Mouse (Mus musculus) cerebellum, postnatal 14 days (tissue): Measurements from ENCODE around the gene C1galt1.
A peak's percentile ranks its signal among the peaks of the same experiment; 100 is the strongest.

Experiments used
- DNase-seq, 2 experiments: peaks; one replicate each; pipeline ENCODE4 v3.0.0; 2021; ENCODE audit warnings: mixed read lengths in 2 of 2

Gene C1galt1

GRCm38 (mm10) chr6:7844802-7845679 lies at the start of gene C1galt1:
C1galt1 (plus strand) TSS chr6:7844842.
- DNase-seq: peak; percentile 72 to 78

- no peak for DNase-seq
Observed at GRCm38 (mm10) chr6:7799969-7800368, 44.7 kb upstream of the C1galt1 start.

GRCm38 (mm10) chr6:7803765-7804542 lies 40.7 kb upstream of the C1galt1 start:
- no peak for DNase-seq

GRCm38 (mm10) chr6:7814146-7814545 lies 30.5 kb upstream of the C1galt1 start:
- no peak for DNase-seq

- DNase-seq: no peak
Observed at GRCm38 (mm10) chr6:7816233-7816632, 28.4 kb upstream of the C1galt1 start.

- no peak for DNase-seq
Observed at GRCm38 (mm10) chr6:7822688-7823087, 22.0 kb upstream of the C1galt1 start.

GRCm38 (mm10) chr6:7830793-7831192 lies 13.8 kb upstream of the C1galt1 start:
- DNase-seq: no peak

- DNase-seq: no peak
Observed at GRCm38 (mm10) chr6:7832564-7833175, 12.0 kb upstream of the C1galt1 start.

GRCm38 (mm10) chr6:7843726-7844411 lies 773 bp upstream of the C1galt1 start:
- peak in 1 of 2 experiments; percentile 25 for DNase-seq

- peak; percentile 97 for DNase-seq
Observed at GRCm38 (mm10) chr6:7844412-7844801, 235 bp upstream of the C1galt1 start.

GRCm38 (mm10) chr6:7845680-7846017 lies 1.0 kb downstream of the C1galt1 start:
- DNase-seq: no peak

GRCm38 (mm10) chr6:7846726-7847439 lies 2.2 kb downstream of the C1galt1 start:
- DNase-seq: no peak

GRCm38 (mm10) chr6:7847890-7848508 lies 3.4 kb downstream of the C1galt1 start:
- DNase-seq: no peak

GRCm38 (mm10) chr6:7848714-7849113 lies 4.1 kb downstream of the C1galt1 start:
- DNase-seq: no peak

- no peak for DNase-seq
Observed at GRCm38 (mm10) chr6:7851036-7851435, 6.4 kb downstream of the C1galt1 start.

- no peak for DNase-seq
Observed at GRCm38 (mm10) chr6:7852919-7853318, 8.3 kb downstream of the C1galt1 start.

GRCm38 (mm10) chr6:7853461-7853860 lies 8.8 kb downstream of the C1galt1 start:
- no peak for DNase-seq

GRCm38 (mm10) chr6:7856682-7857290 lies 12.1 kb downstream of the C1galt1 start:
- DNase-seq: no peak

- DNase-seq: no peak
Observed at GRCm38 (mm10) chr6:7857356-7858247, 13.0 kb downstream of the C1galt1 start.

GRCm38 (mm10) chr6:7858586-7858985 lies 13.9 kb downstream of the C1galt1 start:
- no peak for DNase-seq
